Comparison of ENCODE assay signal across 10 mouse cellular contexts in the genomic region with DNA sequence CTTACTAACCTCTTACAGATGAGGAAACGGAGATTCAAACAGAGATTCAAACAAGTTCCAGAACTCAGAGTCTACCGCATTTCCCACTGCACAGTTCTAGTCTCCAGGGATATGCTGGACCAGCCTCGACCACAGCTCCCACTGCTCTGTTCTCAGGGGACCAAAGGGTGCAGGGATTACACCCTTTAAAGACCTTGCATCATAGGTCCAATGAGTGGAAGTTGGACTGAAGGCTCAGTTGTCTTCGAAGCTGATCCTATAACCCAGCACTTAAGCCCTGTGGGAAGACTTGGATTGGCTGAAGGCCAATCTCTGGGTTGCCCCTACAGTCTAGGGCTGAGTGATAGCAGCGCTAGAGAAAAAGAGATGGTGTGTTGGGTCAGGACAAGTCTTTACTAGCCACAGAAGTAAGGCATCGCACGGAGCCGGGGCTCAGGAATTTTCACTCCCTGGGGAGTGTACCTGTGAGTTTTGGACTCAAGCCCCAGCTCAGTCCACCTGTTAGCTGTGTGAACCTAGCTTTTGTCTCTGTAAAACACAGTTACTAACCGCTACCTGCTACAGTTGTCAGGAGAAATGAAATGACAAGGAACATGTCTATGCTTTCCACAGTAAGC. TPM values are rescaled to one million over a fixed set of nuclear protein-coding genes. Genes with fewer than 3 reads are reported as not detected.
DNase-seq lines count a peak whose midpoint lies in the region; ATAC-seq and TF ChIP-seq lines count a peak whose summit lies in the region.
"Had no signal": no experiment of that assay in that cellular context is flagged by ENCODE, and none has a peak within 500 bp of the region (broad histone marks: within the 10 kb centered on the region; RNA-seq: fewer than 3 reads in every experiment).

No protein-coding gene starts in this region.

- H3K36me3 ChIP-seq in kidney, embryonic 15.5 days = peaks cover 45% of the 10 kb centered on the region
- no peaks in the 10 kb centered on the region; the same call in none of the 2 replicates for H3K36me3 ChIP-seq in kidney, adult 2 months (ENCODE audit: control insufficient read depth, insufficient read depth, low read length)
- H3K36me3 ChIP-seq in embryonic facial prominence, embryonic 10.5 days (replicated peaks) = peaks cover 46% of the 10 kb centered on the region
- H3K36me3 ChIP-seq in hindbrain, embryonic 14.5 days (replicated peaks; ENCODE audit: control insufficient read depth, insufficient read depth) = peaks cover 41% of the 10 kb centered on the region
- peaks cover 46% of the 10 kb centered on the region for H3K36me3 ChIP-seq in midbrain, embryonic 13.5 days

- no peak for TF ChIP-seq POLR2A in kidney, adult 2 months (IDR thresholded peaks at IDR 0.05; ENCODE audit: low read depth, low read length)

- WGBS in kidney, embryonic 15.5 days = 84% methylated on average over 9 of the region's 9 CpGs
- 58% methylated on average over 9 of the region's 9 CpGs for WGBS in kidney, adult 2 months
- WGBS in embryonic facial prominence, embryonic 10.5 days = 88% methylated on average over 9 of the region's 9 CpGs
- WGBS in hindbrain, embryonic 14.5 days = 89% methylated on average over 9 of the region's 9 CpGs
- 92% methylated on average over 9 of the region's 9 CpGs for WGBS in midbrain, embryonic 13.5 days

- ATAC-seq in kidney, embryonic 15.5 days (replicated peaks; ENCODE audit: low FRiP score) = no peak
- ATAC-seq in hindbrain, embryonic 14.5 days (ENCODE audit: low FRiP score) = no peak
- ATAC-seq in midbrain, embryonic 13.5 days = no peak
- ATAC-seq: Patski had no signal

- TF ChIP-seq CTCF in kidney, adult 2 months (conservative IDR thresholded peaks at IDR 0.05; ENCODE audit: insufficient read depth, insufficient read length, low read depth, low read length) = no peak

- no peak overlapping the region for H3K27ac ChIP-seq in kidney, embryonic 15.5 days
- no peak overlapping the region for H3K27ac ChIP-seq in kidney, adult 2 months (ENCODE audit: insufficient read depth, low read depth, low read length)
- no peak overlapping the region for H3K27ac ChIP-seq in embryonic facial prominence, embryonic 10.5 days (replicated peaks)
- H3K27ac ChIP-seq in hindbrain, embryonic 14.5 days = no peak overlapping the region
- no peak overlapping the region; the same call in 1 of the 2 replicates for H3K27ac ChIP-seq in midbrain, embryonic 13.5 days

- H3K9ac ChIP-seq in kidney, embryonic 15.5 days = peak overlapping the region; percentile 96
- H3K9ac ChIP-seq in hindbrain, embryonic 14.5 days = peak overlapping the region; percentile 76
- H3K9ac ChIP-seq in midbrain, embryonic 13.5 days (replicated peaks) = peak overlapping the region; percentile 94

- no peak for DNase-seq in kidney, adult 2 months
- no peak for DNase-seq in embryonic facial prominence, embryonic 10.5 days (ENCODE audit: low spot score)
- DNase-seq in hindbrain, embryonic 14.5 days (ENCODE audit: low spot score) = no peak
- no peak for DNase-seq in adrenal gland, postnatal 14 days
- DNase-seq in kidney, postnatal 25 days = no peak
- no peak for DNase-seq in kidney, postnatal 10 days
- DNase-seq: gastrocnemius, postnatal 36 days had no signal

- peak overlapping the region; percentile 97 for H3K4me3 ChIP-seq in kidney, embryonic 15.5 days (replicated peaks)
- H3K4me3 ChIP-seq in kidney, adult 2 months (ENCODE audit: insufficient read depth, low read depth, low read length) = no peak overlapping the region
- peak overlapping the region; percentile 97 for H3K4me3 ChIP-seq in embryonic facial prominence, embryonic 10.5 days
- peak overlapping the region; percentile 51 for H3K4me3 ChIP-seq in hindbrain, embryonic 14.5 days (replicated peaks; ENCODE audit: low read length)
- peak overlapping the region; percentile 92 for H3K4me3 ChIP-seq in midbrain, embryonic 13.5 days (replicated peaks)

- no peaks in the 10 kb centered on the region for H3K27me3 ChIP-seq in kidney, embryonic 15.5 days
- no peaks in the 10 kb centered on the region for H3K27me3 ChIP-seq in kidney, adult 2 months (replicated peaks; ENCODE audit: control insufficient read depth, insufficient read depth, low read length)
- no peaks in the 10 kb centered on the region for H3K27me3 ChIP-seq in embryonic facial prominence, embryonic 10.5 days (replicated peaks; ENCODE audit: low read depth, poor library complexity, severe bottlenecking)
- H3K27me3 ChIP-seq in hindbrain, embryonic 14.5 days (ENCODE audit: control insufficient read depth, insufficient read depth, low read length) = no peaks in the 10 kb centered on the region
- H3K27me3 ChIP-seq in midbrain, embryonic 13.5 days = no peaks in the 10 kb centered on the region
- H3K27me3 ChIP-seq: Patski had no signal

- H3K4me2 ChIP-seq in kidney, embryonic 15.5 days = peak overlapping the region; percentile 83
- H3K4me2 ChIP-seq in hindbrain, embryonic 14.5 days (replicated peaks) = peak overlapping the region; percentile 69
- H3K4me2 ChIP-seq in midbrain, embryonic 13.5 days (replicated peaks) = peak overlapping the region; percentile 97

- peaks cover 27% of the 10 kb centered on the region for H3K4me1 ChIP-seq in kidney, embryonic 15.5 days
- H3K4me1 ChIP-seq in kidney, adult 2 months (ENCODE audit: control insufficient read depth, insufficient read depth, low read length) = peaks cover 12% of the 10 kb centered on the region; the same call in 1 of the 2 replicates
- H3K4me1 ChIP-seq in embryonic facial prominence, embryonic 10.5 days = peaks cover 26% of the 10 kb centered on the region
- peaks cover 15% of the 10 kb centered on the region for H3K4me1 ChIP-seq in hindbrain, embryonic 14.5 days (replicated peaks; ENCODE audit: control insufficient read depth, insufficient read depth, low read length)
- peaks cover 28% of the 10 kb centered on the region for H3K4me1 ChIP-seq in midbrain, embryonic 13.5 days (replicated peaks)

- no peaks in the 10 kb centered on the region for H3K9me3 ChIP-seq in kidney, embryonic 15.5 days (replicated peaks)
- H3K9me3 ChIP-seq in embryonic facial prominence, embryonic 10.5 days = no peaks in the 10 kb centered on the region
- no peaks in the 10 kb centered on the region for H3K9me3 ChIP-seq in hindbrain, embryonic 14.5 days (ENCODE audit: control insufficient read depth, low read length)
- H3K9me3 ChIP-seq in midbrain, embryonic 13.5 days = no peaks in the 10 kb centered on the region

RNA-seq across cellular contexts. Expression of a gene that starts 1.6 kb away (rescaled TPM):
- 52.7 and 56.0 TPM in 2 replicates for polyA plus RNA-seq in kidney, embryonic 15.5 days (2015; fragmentation: Nextera tagmentation; extraction: Ambion mirVana)
- polyA plus RNA-seq in kidney, adult 2 months (2012; rRNA removed) = 62.8 and 71.7 TPM in 2 replicates
- 53.3 and 54.0 TPM in 2 replicates for polyA plus RNA-seq in embryonic facial prominence, embryonic 10.5 days (2016; fragmentation: Nextera tagmentation; extraction: Ambion mirVana)
- polyA plus RNA-seq in hindbrain, embryonic 14.5 days (2014; fragmentation: Nextera tagmentation; extraction: Ambion mirVana) = 60.3 and 64.1 TPM in 2 replicates
- polyA plus RNA-seq in midbrain, embryonic 13.5 days (2015; fragmentation: Nextera tagmentation; extraction: Ambion mirVana) = 63.7 and 69.5 TPM in 2 replicates
- 52.3 and 56.4 TPM in 2 replicates for total RNA-seq in adrenal gland, postnatal 14 days (2021)

RNA-seq across cellular contexts. Expression of a gene that starts 10.7 kb away (rescaled TPM):
- polyA plus RNA-seq in kidney, embryonic 15.5 days (2015; fragmentation: Nextera tagmentation; extraction: Ambion mirVana) = 13.4 and 25.1 TPM in 2 replicates
- 0.35 and 144 TPM in 2 replicates for polyA plus RNA-seq in kidney, adult 2 months (2012; rRNA removed)
- polyA plus RNA-seq in embryonic facial prominence, embryonic 10.5 days (2016; fragmentation: Nextera tagmentation; extraction: Ambion mirVana) = 1.8 and 2.5 TPM in 2 replicates
- 0.30 and 0.31 TPM in 2 replicates for polyA plus RNA-seq in hindbrain, embryonic 14.5 days (2014; fragmentation: Nextera tagmentation; extraction: Ambion mirVana)
- 0.32 and 0.49 TPM in 2 replicates for polyA plus RNA-seq in midbrain, embryonic 13.5 days (2015; fragmentation: Nextera tagmentation; extraction: Ambion mirVana)
- total RNA-seq in adrenal gland, postnatal 14 days (2021) = 0.33 and 0.68 TPM in 2 replicates

RNA-seq across cellular contexts. Expression of a gene that starts 13.6 kb away (rescaled TPM):
- 154 and 156 TPM in 2 replicates for polyA plus RNA-seq in kidney, embryonic 15.5 days (2015; fragmentation: Nextera tagmentation; extraction: Ambion mirVana)
- polyA plus RNA-seq in kidney, adult 2 months (2012; rRNA removed) = 219 and 227 TPM in 2 replicates
- polyA plus RNA-seq in embryonic facial prominence, embryonic 10.5 days (2016; fragmentation: Nextera tagmentation; extraction: Ambion mirVana) = 169 and 185 TPM in 2 replicates
- 116 and 136 TPM in 2 replicates for polyA plus RNA-seq in hindbrain, embryonic 14.5 days (2014; fragmentation: Nextera tagmentation; extraction: Ambion mirVana)
- polyA plus RNA-seq in midbrain, embryonic 13.5 days (2015; fragmentation: Nextera tagmentation; extraction: Ambion mirVana) = 117 and 124 TPM in 2 replicates
- total RNA-seq in adrenal gland, postnatal 14 days (2021) = 221 and 223 TPM in 2 replicates

RNA-seq across cellular contexts. Expression of a gene that starts 29.7 kb away (rescaled TPM):
- polyA plus RNA-seq in kidney, embryonic 15.5 days (2015; fragmentation: Nextera tagmentation; extraction: Ambion mirVana) = 49.3 and 51.7 TPM in 2 replicates
- polyA plus RNA-seq in kidney, adult 2 months (2012; rRNA removed) = 70.6 and 90.5 TPM in 2 replicates
- polyA plus RNA-seq in embryonic facial prominence, embryonic 10.5 days (2016; fragmentation: Nextera tagmentation; extraction: Ambion mirVana) = 50.4 and 54.1 TPM in 2 replicates
- 72.6 and 73.7 TPM in 2 replicates for polyA plus RNA-seq in hindbrain, embryonic 14.5 days (2014; fragmentation: Nextera tagmentation; extraction: Ambion mirVana)
- polyA plus RNA-seq in midbrain, embryonic 13.5 days (2015; fragmentation: Nextera tagmentation; extraction: Ambion mirVana) = 65.1 and 76.5 TPM in 2 replicates
- 90.3 and 96.7 TPM in 2 replicates for total RNA-seq in adrenal gland, postnatal 14 days (2021)

RNA-seq across cellular contexts. Expression of a gene that starts 45.0 kb away (rescaled TPM):
- 34.5 and 35.7 TPM in 2 replicates for polyA plus RNA-seq in kidney, embryonic 15.5 days (2015; fragmentation: Nextera tagmentation; extraction: Ambion mirVana)
- polyA plus RNA-seq in kidney, adult 2 months (2012; rRNA removed) = 24.7 and 25.7 TPM in 2 replicates
- polyA plus RNA-seq in embryonic facial prominence, embryonic 10.5 days (2016; fragmentation: Nextera tagmentation; extraction: Ambion mirVana) = 33.7 and 34.6 TPM in 2 replicates
- polyA plus RNA-seq in hindbrain, embryonic 14.5 days (2014; fragmentation: Nextera tagmentation; extraction: Ambion mirVana) = 18.9 and 20.2 TPM in 2 replicates
- polyA plus RNA-seq in midbrain, embryonic 13.5 days (2015; fragmentation: Nextera tagmentation; extraction: Ambion mirVana) = 23.7 and 25.9 TPM in 2 replicates
- total RNA-seq in adrenal gland, postnatal 14 days (2021) = 35.7 and 45.2 TPM in 2 replicates
